Mouse (Mus musculus) embryo, embryonic 10.5 days (tissue): ENCODE data around the gene Gtf3c5.

Experiments used
- DNase-seq: peaks from one replicate; pipeline ENCODE4 v3.0.0-alpha.2; 2015; ENCODE audit warnings: low spot score

The Gtf3c5 gene

DNA sequence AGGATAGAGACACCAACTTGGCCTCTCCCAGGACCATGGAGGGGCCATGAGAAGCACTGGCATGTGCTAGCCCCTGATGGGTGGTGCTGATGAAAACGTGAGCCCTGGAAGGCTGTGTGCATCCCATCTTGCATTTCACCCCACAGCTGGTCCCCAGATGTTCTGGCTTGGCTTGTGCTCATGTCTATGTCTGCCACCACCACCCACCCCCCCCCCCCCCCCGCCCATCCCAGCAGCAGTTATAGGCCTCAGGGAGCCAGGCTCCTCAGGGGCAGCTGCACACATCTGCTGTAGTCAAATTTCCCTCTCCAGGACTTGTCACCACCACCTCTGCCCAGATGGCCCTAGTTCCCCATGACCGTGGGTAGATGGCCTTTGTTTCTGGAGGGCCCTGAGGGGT, 13.6 kb downstream of the Gtf3c5 start:
- DNase-seq = peak; percentile 33

GRCm38 (mm10) chr2:28566545-28566944, 17.0 kb downstream of the Gtf3c5 start:
- no peak for DNase-seq

- DNase-seq = no peak
Observed at GRCm38 (mm10) chr2:28564380-28564779, 19.2 kb downstream of the Gtf3c5 start.

GRCm38 (mm10) chr2:28563830-28564229, 19.7 kb downstream of the Gtf3c5 start:
- no peak for DNase-seq

GRCm38 (mm10) chr2:28563303-28563702, 20.2 kb downstream of the Gtf3c5 start, which contains the start of gene Cel:
TSS of gene Cel (minus strand) at chr2:28563403.
- DNase-seq = no peak

DNA sequence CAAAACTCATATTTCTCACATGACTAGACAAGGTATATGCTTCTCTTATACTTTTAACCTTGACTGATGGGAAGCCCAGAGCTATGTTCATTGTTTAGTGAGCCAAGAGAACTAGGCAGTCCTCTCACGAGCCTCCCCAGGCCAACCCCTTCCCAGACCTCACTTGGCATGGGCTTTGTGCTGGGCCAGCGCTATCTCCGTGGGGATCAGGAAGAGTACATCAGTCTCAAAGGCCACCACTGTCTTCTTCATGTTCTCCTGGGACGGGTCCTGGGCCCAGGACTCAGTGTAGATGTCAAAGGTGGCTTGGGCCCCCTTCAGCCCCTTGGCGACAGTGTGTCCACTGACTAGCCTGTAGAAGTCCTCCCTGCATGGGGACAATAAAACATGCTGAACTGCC, 26.1 kb downstream of the Gtf3c5 start:
- no peak for DNase-seq

- no peak for DNase-seq
Observed at GRCm38 (mm10) chr2:28552301-28552700, 31.2 kb downstream of the Gtf3c5 start.

DNA sequence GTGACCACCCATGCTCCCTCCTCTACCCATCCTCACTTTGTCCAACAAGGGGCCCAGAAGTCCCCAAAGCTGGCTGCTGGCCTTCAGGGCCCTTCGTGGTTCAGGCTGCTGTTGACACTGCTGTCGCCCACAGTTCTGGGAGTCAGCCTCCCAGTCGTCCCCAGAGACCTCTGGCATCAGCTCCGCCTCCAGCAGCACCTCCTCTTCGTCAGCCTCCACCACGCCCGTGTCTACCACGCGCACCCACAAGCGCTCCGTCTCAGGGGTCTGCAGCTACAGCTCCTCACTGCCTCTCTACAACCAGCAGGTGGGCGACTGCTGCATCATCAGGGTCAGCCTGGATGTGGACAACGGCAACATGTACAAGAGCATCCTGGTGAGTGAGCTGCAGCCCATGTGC, 34.4 kb downstream of the Gtf3c5 start:
- no peak for DNase-seq

DNA sequence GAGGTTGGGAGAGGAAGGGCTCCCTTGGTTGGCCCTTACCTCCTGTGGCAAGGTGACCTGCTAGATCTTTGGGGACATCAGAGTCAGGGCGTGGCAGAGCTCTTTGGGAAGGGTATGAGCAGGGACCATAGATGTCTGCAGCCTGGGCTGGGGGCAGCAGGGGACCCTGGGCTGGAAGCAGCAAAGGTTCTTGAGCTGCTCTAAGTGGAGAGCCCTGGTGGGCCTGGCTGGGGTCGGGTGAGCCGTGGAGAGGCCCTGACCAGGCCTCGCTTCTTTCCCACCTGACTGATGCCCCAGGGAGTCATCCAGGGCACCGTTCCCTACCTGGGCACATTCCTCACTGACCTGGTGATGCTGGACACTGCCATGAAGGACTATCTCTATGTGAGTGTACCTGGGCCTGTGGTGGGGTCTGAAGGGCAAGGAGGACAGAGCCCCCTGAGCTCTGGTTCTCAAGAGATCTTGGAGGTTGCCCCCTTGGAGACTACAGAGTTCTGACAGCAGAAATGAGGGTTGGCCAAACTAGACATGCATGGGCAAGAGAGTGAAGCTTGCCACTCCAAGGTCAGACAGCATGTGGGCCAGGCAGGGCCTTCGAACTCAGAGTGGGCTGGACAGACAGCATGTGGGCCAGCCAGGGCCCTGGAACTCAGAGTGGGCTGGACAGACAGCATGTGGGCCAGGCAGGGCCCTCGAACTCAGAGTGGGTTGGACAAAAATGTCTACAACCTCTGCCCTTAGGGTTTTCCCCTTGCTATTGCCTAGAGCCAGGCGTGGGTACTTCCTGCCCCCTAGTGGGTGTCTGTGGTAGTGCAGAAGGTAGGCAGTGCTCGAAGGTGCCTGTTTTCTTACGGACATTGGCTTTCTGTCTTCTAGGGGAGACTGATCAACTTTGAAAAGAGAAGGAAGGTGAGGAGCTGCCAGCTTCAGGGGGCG, 36.0 kb downstream of the Gtf3c5 start:
- DNase-seq = peak; percentile 89

DNA sequence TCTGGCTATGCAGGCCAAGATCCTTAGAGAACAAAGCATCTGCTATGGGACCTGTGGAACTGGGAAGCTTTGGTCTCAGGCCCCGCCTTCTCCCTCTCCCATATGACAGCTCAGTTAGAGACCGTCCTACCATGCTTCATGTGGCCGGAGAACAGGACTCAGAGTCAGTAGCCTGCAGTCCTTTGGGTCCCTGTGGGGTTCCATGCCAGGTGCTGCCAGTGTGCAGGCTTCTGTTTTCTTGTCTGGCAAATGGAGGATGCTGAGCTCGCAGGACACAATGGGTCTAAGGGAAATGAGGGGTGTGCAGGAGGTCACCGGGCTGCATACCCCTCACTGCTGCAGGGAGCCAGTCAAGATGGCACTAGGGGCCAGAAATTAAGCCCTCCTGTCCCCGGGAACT, 37.0 kb downstream of the Gtf3c5 start:
- DNase-seq = no peak

GRCm38 (mm10) chr2:28545976-28546375, 37.6 kb downstream of the Gtf3c5 start:
- no peak for DNase-seq

DNA sequence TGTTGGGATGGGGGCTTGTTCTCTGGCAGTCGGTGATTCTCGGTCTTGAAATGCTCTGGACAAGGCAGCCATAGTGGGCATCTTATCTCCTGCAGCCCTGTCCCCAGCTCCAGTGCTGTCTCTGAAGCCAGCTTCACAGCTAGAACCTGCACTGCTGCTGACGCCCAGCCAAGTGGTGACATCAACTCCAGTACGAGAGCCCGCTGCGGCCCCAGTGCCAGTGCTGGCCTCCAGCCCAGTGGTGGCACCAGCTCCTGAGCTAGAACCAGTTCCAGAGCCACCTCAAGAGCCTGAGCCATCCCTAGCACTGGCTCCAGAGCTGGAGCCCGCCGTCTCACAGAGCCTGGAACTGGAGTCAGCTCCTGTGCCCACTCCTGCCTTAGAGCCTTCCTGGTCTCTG, 39.7 kb downstream of the Gtf3c5 start:
- no peak for DNase-seq

- DNase-seq = no peak
Observed at GRCm38 (mm10) chr2:28540587-28541227, 42.8 kb downstream of the Gtf3c5 start.

- no peak for DNase-seq
Observed at GRCm38 (mm10) chr2:28539949-28540348, 43.6 kb downstream of the Gtf3c5 start.

DNA sequence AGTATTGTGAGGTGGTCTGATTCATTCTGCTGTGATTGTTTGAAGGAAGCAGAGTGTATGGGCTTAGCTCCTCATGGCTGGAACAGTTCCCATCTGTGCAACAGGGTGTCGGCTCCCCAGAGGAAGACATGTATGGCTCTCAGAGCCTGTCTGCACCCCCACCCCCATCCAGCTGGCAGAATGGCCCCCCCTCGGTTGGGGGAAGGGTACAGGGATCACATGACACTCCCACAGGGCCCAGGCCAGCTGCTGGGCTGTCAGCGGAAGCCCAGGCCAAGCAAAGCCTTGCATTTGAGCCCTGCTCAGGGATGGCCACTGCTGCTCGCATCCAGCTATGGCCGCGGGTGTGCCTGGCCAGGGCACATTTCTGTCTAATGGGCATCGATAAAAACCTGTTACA, 44.3 kb downstream of the Gtf3c5 start:
- peak; percentile 53 for DNase-seq

DNA sequence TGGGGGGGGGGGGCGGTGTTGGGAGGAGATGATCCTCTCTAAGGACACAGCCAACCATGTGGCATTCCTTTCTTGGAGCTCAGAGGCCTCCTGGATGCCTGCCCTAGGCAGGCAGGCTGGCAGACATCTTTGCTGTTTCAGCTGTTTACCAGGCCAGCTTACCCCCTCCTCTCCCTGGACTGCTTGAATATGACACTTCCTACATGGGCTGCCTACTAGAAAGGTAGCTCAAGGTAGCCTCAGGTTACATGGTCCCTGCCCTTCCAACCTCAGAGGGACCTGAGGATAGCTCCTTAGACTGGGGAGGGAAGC, 44.8 kb downstream of the Gtf3c5 start:
- DNase-seq = no peak

- DNase-seq = no peak
Observed at GRCm38 (mm10) chr2:28537995-28538816, 45.3 kb downstream of the Gtf3c5 start.

DNA sequence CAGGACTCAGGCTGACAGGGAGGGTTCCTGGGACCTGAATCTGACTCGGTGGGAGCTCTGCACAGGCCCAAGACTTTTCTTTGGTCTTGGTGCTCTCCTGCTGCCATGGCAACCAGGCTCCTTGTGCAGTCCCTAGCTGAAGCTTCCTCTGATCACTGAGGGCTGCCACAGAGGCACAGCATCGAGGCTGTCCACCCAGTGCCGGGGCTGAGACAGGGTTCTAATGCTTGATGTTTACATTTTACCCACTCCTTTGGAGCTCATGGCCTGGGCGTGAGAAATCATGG, 46.0 kb downstream of the Gtf3c5 start:
- peak; percentile 40 for DNase-seq

DNA sequence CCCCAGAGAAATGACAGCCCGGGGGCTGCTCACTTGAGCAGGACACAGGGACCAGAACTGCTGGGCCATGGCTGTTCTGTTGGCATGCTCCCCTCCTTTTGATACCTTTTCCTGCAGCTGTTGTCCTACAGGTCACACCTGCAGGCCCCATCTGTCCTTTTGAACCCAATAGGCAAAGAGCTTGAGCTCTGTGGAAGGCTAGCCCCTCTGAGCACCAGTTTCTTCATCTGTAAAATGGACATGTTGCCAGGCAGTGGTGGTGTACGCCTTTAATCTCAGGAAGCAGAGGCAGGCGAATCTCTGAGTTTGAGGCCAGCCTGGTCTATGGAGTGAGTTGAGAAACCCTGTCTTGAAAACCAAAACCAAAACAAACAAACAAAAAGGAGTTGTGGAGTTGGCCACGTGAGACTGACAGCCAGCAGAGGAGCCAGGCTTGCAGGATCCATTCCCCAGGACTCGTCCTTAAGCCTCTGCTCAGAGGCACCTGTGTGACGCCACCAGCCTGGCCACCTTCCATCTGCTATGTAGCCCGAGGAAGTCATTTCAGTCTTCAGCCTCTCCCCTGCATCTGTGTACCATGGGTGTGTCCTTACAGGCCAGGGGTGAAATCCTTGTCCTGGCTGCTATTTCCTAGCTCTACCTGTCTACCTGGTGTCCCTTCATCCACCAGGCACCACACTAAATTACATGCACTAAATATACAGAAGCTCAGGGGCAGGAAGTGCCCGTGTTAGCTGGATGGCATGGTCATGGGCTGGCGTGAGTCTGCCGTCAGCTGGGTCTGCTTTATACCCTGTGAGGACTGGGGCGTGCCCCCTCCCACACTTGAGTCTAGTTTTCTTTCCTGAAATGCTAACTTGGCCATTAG, 46.6 kb downstream of the Gtf3c5 start:
- no peak for DNase-seq

GRCm38 (mm10) chr2:28536166-28536565, 47.4 kb downstream of the Gtf3c5 start:
- DNase-seq = peak; percentile 33

DNA sequence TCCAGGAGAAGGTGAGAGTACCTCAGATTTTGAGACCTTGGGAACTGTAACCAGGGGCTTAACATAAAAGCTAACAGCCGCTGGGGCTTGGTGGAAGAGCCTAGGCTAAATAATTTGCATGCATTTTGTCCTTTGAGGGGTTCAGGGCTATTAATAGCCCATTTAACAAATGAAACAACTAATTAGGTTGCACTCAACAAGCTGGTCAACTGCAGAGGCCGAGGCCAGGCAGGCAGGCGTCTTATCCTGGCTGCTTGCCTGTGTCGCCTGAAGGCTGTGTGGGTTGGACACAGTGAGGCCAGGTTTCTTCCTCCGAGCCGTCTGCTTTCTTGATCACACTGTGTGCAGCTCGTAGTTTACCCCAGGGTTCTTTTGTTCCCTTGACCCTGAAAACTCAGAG, 47.9 kb downstream of the Gtf3c5 start:
- no peak for DNase-seq

DNA sequence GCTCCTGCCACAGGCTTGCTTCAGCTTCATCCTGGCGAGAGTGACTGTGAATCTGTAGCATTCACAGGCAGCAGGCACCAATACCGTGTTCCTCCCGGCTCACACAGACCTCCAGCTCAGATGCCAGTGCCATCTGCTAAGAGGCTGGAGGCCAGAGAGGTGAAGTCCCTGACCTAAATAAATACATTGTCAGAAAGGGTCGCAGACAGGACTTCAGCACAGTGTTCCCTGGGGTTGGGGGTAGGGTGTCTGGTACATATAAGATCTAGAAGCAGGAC, 48.3 kb downstream of the Gtf3c5 start:
- DNase-seq = peak; percentile 60
